In the genomic region with DNA sequence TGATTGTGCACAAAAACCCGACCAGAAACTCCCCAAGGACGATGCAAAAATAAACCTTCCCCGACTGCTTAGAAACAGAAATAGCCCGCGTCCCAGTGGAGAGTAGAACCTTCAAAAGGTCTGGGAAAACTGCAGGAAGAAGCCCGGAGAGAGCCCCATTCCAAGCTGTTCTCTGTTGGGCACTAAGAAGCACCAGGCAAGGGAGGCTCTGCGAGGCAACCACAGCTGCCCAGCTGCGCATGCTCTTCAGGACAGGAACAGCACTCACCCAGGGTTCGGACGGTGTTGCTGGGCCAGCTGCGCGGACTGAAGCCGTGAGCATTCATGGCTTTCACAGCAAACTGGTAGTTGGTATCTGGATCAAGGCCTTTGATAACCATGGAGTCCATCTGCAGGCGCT, we compare ENCODE assay signal across 10 mouse cellular contexts.
DNase-seq lines count a peak whose midpoint lies in the region; ATAC-seq lines count a peak whose summit lies in the region.
"Had no signal": no experiment of that assay in that cellular context is flagged by ENCODE, and none has a peak within 500 bp of the region (broad histone marks: within the 10 kb centered on the region; RNA-seq: fewer than 3 reads in every experiment).

No protein-coding gene starts in this region.

- H3K36me3 ChIP-seq in neural tube, embryonic 11.5 days (ENCODE audit: control insufficient read depth, insufficient read depth, low read length) = no peaks in the 10 kb centered on the region
- H3K36me3 ChIP-seq in heart, embryonic 16.5 days (ENCODE audit: control insufficient read depth, insufficient read depth) = no peaks in the 10 kb centered on the region

- no peaks in the 10 kb centered on the region for H3K27me3 ChIP-seq in neural tube, embryonic 11.5 days (ENCODE audit: control insufficient read depth, insufficient read depth, low read length)
- H3K27me3 ChIP-seq in heart, embryonic 16.5 days (ENCODE audit: control insufficient read depth, insufficient read depth, low read length) = no peaks in the 10 kb centered on the region

- H3K4me3 ChIP-seq in neural tube, embryonic 11.5 days (ENCODE audit: low read depth, low read length) = no peak overlapping the region
- H3K4me3 ChIP-seq in heart, embryonic 16.5 days (ENCODE audit: low read length) = no peak overlapping the region

- 66% methylated on average over 14 of the region's 14 CpGs for WGBS in neural tube, embryonic 11.5 days
- WGBS in heart, embryonic 16.5 days = 34% methylated on average over 14 of the region's 14 CpGs

- H3K9me3 ChIP-seq in neural tube, embryonic 11.5 days (ENCODE audit: control insufficient read depth, low read length) = no peaks in the 10 kb centered on the region
- no peaks in the 10 kb centered on the region for H3K9me3 ChIP-seq in heart, embryonic 16.5 days (replicated peaks; ENCODE audit: control insufficient read depth, low read length)

- no peak overlapping the region for H3K27ac ChIP-seq in neural tube, embryonic 11.5 days (ENCODE audit: low read depth, low read length)
- no peak overlapping the region for H3K27ac ChIP-seq in heart, embryonic 16.5 days (ENCODE audit: low read length)

- no peaks in the 10 kb centered on the region for H3K4me1 ChIP-seq in neural tube, embryonic 11.5 days (ENCODE audit: control insufficient read depth, insufficient read depth, low read length)
- no peaks in the 10 kb centered on the region for H3K4me1 ChIP-seq in heart, embryonic 16.5 days (ENCODE audit: control insufficient read depth, insufficient read depth, low read length)

- ATAC-seq in neural tube, embryonic 11.5 days (ENCODE audit: insufficient read depth, low FRiP score, low TSS enrichment) = no peak
- ATAC-seq in heart, embryonic 16.5 days (replicated peaks; ENCODE audit: extremely low read depth, insufficient read depth, low FRiP score) = no peak

- peak; percentile 14 for DNase-seq in adrenal gland, postnatal 10 days
- DNase-seq in adrenal gland, postnatal 14 days = no peak
- DNase-seq in neural tube, embryonic 11.5 days (ENCODE audit: low spot score) = peak; percentile 17
- no peak for DNase-seq in neural tube, embryonic 10.5 days (ENCODE audit: extremely low spot score, low spot score)
- no peak for DNase-seq in urinary bladder, adult 18-20 months (ENCODE audit: low spot score in 2 of 2)
- DNase-seq in right cerebral cortex, postnatal 36 days (ENCODE audit: low spot score in 2 of 2) = no peak
- no peak for DNase-seq in right cerebral cortex, postnatal 4 days
- DNase-seq: kidney, adult 11 months had no signal

- no peak overlapping the region for H3K9ac ChIP-seq in neural tube, embryonic 11.5 days (ENCODE audit: low read length)
- H3K9ac ChIP-seq in heart, embryonic 16.5 days (ENCODE audit: low read length) = no peak overlapping the region

- H3K4me2 ChIP-seq in neural tube, embryonic 11.5 days (ENCODE audit: low read depth) = no peak overlapping the region
- H3K4me2 ChIP-seq in heart, embryonic 16.5 days (ENCODE audit: low read depth, low read length) = peak overlapping the region; percentile 4; the same call in 1 of the 2 replicates
- H3K4me2 ChIP-seq: liver, embryonic 11.5 days had no signal

Comparison
In these comparisons a context has a peak if more than half of its experiments do, and no peak if none do; other contexts are left out.
1. DNase-seq: peak in adrenal gland, postnatal 10 days (single experiment) and neural tube, embryonic 11.5 days (single experiment); none in adrenal gland, postnatal 14 days (single experiment), neural tube, embryonic 10.5 days (single experiment), urinary bladder, adult 18-20 months (0 of 2), right cerebral cortex, postnatal 36 days (0 of 2) and right cerebral cortex, postnatal 4 days (single experiment).